Mouse (Mus musculus): ENCODE measurements around the gene Man2c1. TPM values are rescaled to one million over a fixed set of nuclear protein-coding genes. Genes with fewer than 3 reads are reported as not detected.

The Man2c1 gene
- total RNA-seq, 2 experiments from 2014 or later = 29.7 to 32.3 TPM

DNA sequence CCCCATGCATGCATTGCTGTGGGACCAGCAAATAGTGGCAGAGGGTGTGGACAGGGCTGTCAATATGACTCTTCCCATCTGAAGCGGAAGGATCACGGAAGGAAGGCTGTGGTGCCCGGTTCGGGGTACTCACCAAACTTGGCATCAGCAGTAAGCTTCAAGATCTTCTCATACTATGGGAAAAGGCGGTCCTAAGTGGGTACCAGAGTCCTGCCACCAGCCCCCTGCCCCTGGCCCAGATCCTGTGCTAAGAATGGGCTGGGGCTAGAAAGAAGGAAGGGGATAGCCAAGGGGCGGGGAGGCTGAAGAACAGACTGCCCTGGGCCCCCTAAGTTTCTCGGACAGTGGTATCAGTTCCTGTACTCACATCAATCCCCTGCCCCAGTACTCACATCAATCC lies 25.9 kb downstream of the Man2c1 start:
- no peak for ATAC-seq (replicated peaks; ENCODE audit: low FRiP score, poor library complexity, severe bottlenecking)

DNA sequence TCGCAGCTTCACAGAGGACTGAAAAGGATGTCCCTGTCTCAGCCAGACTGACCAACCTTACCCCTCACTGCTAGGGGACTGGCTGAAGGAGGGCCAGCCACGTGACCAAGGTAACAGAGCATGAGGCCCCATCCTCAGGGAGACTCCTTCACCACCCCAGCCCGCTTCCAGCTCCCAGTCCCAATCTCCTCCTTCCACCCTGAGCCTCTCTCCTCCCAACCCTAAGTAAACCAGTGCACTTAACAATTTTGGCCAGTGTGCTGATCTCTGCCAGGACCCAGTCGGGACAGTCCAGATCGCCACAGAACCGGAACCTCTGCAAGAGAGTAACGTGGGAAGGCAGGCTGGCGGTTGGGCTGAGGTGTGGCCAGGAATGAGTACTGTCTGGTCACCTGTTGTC lies 26.3 kb downstream of the Man2c1 start:
- no peak for ATAC-seq (replicated peaks; ENCODE audit: low FRiP score, poor library complexity, severe bottlenecking)

DNA sequence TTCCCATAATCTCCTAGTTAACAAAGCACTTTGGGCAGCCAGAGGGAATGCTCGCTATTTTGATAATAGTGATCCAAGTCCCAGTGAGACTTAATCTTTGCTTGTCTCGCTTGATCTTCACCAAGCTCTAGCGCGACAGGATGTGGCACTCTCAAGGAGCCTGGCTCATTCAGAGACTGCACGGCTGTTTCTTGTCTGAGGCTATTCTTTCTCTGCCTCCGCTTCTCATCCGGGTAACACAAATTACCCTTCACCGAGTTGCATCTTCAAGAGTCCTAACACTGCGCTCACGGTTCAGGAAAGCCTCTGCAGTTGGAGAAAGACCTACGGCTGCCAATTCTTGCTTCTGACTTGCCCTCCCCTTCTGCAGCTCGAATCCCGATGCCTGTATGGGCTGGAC lies 27.0 kb downstream of the Man2c1 start:
- no peak for ATAC-seq (replicated peaks; ENCODE audit: low FRiP score, poor library complexity, severe bottlenecking)

DNA sequence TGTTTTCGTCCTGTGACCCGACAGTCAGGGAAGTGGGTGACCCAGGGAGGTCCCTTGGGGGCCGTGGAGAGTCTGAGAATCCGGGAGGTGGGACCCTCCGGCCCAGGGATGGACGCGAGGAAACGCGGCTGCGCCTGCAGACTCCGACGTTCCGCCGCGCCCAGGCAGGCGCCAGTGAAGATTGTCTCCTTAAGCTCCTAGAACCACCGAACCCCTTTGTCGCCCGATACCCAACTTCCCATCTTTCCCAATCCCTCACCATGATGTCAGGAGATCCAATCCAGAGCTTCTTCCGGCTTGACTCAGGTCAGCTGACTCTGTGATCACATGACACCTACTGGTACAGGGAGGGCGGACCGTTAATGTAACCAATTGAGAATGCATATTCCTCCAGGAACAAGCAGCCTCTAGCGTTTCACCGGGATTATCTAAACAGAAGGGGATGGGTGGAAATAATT lies 27.6 kb downstream of the Man2c1 start, which contains the start of gene Commd4:
TSS of gene Commd4 (minus strand) at position 319 of the 458 bp plus-strand sequence.
- ATAC-seq (replicated peaks; ENCODE audit: low FRiP score, poor library complexity, severe bottlenecking) = peak; percentile 91

DNA sequence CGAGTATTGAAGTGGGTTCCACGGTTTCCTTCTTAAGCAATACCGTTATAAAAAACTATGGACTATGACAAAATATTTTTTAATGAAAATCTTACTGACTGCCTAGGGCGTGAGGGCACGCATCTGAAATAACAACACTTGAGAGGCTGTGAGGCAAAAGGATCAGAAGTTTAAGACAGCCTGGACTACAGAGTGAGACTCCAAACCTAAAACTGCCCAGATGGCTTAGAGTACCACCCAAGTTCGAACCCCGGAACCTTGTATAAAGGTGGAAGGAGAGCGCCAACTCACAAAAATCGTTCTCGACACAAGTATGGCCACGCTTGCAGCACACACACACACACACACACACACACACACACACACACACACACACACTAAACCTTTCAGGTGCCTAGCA lies 28.0 kb downstream of the Man2c1 start:
- no peak for ATAC-seq (replicated peaks; ENCODE audit: low FRiP score, poor library complexity, severe bottlenecking)

DNA sequence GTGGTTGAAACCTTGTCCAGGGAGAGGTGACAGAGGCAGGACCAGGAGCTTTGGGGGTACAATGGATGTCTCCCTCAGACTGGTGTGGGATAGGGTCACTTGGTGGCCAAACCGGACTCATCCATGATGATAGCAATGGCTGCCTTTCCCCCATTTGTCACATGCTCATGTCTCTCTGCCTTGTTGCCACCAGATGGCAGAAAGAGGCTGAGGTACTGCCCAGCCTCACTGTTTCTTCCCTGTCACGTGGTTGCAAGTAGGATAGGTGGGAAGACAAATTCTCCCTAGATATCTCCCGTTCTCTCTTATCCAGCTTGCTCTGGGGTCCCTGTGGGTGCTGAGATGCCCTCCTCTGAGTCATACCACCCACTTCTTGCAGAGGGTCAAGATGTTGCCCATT lies 32.0 kb downstream of the Man2c1 start:
- no peak for ATAC-seq (replicated peaks; ENCODE audit: low FRiP score, poor library complexity, severe bottlenecking)

DNA sequence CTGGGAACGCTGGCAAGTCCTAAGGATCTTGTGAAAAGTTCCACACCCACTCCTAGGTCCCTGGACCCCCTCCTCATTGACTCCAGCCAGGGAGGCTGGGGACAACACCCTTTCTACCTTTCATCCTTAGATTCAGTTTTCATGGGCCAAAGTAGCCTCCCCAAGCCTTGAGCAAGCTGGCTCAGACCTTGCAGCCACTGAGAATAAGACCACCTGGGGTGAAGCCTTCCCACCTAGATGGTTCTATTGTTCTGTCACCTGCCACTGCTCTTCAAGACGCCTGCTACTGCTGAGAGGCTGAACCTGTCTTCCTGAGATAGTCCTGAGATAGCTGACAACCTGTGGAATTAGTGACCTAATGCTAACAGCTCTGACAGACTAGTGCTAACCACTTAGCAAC lies 32.6 kb downstream of the Man2c1 start:
- ATAC-seq (replicated peaks; ENCODE audit: low FRiP score, poor library complexity, severe bottlenecking) = no peak

DNA sequence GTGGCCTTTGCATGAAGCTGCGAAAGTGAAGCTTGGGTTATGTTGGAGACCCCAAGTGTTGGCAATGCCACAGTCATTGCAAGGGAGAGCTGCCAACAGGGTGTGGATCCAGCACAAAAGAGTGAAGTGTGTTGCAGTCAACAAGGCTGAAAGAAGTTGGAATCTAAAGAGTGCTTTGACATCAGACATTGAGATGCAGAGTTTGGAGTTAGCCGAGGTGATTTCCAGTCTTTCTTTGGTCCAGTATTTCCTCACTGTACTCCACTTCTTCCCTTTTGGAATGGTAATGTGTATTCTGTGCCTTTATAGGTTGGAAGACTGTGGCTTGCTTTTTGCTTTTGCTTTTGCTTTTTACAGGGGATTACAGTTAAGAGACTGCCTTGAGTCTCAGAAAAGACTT lies 35.7 kb downstream of the Man2c1 start:
- ATAC-seq (replicated peaks; ENCODE audit: low FRiP score, poor library complexity, severe bottlenecking) = no peak

DNA sequence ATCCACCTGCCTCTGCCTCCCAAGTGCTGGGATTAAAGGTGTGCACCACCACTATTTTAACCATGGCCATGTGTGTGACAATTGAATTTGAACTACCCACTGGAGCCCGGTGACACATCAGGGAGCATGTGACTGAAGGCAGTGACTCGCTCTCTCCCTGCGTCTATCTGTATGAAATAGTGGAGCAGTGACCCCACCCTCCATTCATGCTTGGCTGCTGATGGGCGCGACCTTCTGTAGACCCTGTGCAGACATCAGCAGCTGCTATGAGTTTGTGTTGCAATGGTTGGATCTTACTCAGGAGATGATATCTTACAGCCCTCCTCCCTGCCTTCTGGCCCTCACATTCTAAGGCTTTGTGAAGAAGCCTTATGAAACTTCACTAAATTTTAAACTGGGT lies 37.9 kb downstream of the Man2c1 start:
- no peak for ATAC-seq (replicated peaks; ENCODE audit: low FRiP score, poor library complexity, severe bottlenecking)

Other genes with a start within 250 kb of the Man2c1 start
- 0.36 and 2.9 TPM in 2 replicates for gene Snx33, start 202.3 kb upstream of the Man2c1 start, total RNA-seq (2015; ENCODE audit: low replicate concordance)
- gene Snx33, start 202.3 kb upstream of the Man2c1 start, total RNA-seq (2017; ENCODE audit: low replicate concordance) = 0.61 and 0.90 TPM in 2 replicates
- 38.2 and 46.5 TPM in 2 replicates for gene Imp3, start 193.2 kb upstream of the Man2c1 start, total RNA-seq (2015; ENCODE audit: low replicate concordance)
- 22.8 and 23.5 TPM in 2 replicates for gene Imp3, start 193.2 kb upstream of the Man2c1 start, total RNA-seq (2017; ENCODE audit: low replicate concordance)
- 1.8 and 8.8 TPM in 2 replicates for gene Snupn, start 179.8 kb upstream of the Man2c1 start, total RNA-seq (2015; ENCODE audit: low replicate concordance)
- 2.8 TPM in 1 of 2 replicates, not detected in the other for gene Snupn, start 179.8 kb upstream of the Man2c1 start, total RNA-seq (2017; ENCODE audit: low replicate concordance)
- gene Ptpn9, start 135.8 kb upstream of the Man2c1 start, total RNA-seq (2015; ENCODE audit: low replicate concordance) = 1.4 and 3.8 TPM in 2 replicates
- gene Ptpn9, start 135.8 kb upstream of the Man2c1 start, total RNA-seq (2017; ENCODE audit: low replicate concordance) = 0.45 and 1.5 TPM in 2 replicates
- 71.7 and 122 TPM in 2 replicates for gene Sin3a, start 58.6 kb upstream of the Man2c1 start, total RNA-seq (2015; ENCODE audit: low replicate concordance)
- 59.9 and 75.3 TPM in 2 replicates for gene Sin3a, start 58.6 kb upstream of the Man2c1 start, total RNA-seq (2017; ENCODE audit: low replicate concordance)
- 2.1 and 6.1 TPM in 2 replicates for gene Neil1, start 17.6 kb downstream of the Man2c1 start, total RNA-seq (2015; ENCODE audit: low replicate concordance)
- gene Neil1, start 17.6 kb downstream of the Man2c1 start, total RNA-seq (2017; ENCODE audit: low replicate concordance) = 4.2 TPM in 1 of 2 replicates, not detected in the other
- gene Commd4, start 27.6 kb downstream of the Man2c1 start, total RNA-seq (2015; ENCODE audit: low replicate concordance) = 25.2 and 46.9 TPM in 2 replicates
- 22.1 and 24.4 TPM in 2 replicates for gene Commd4, start 27.6 kb downstream of the Man2c1 start, total RNA-seq (2017; ENCODE audit: low replicate concordance)
- not detected in 2 replicates for gene Trcg1, start 105.9 kb downstream of the Man2c1 start, total RNA-seq (2015; ENCODE audit: low replicate concordance)
- gene Trcg1, start 105.9 kb downstream of the Man2c1 start, total RNA-seq (2017; ENCODE audit: low replicate concordance) = not detected in 2 replicates
- 46.5 and 50.8 TPM in 2 replicates for gene 1700017B05Rik, start 131.9 kb downstream of the Man2c1 start, total RNA-seq (2015; ENCODE audit: low replicate concordance)
- 44.3 and 45.0 TPM in 2 replicates for gene 1700017B05Rik, start 131.9 kb downstream of the Man2c1 start, total RNA-seq (2017; ENCODE audit: low replicate concordance)